Mouse (Mus musculus) forebrain, embryonic 14.5 days (tissue): ENCODE results near the gene Dnajc5. TPM values are rescaled to one million over a fixed set of nuclear protein-coding genes. Genes with fewer than 3 reads are reported as not detected.

Experiments
- ATAC-seq: fragments of 200-750 bp; cut with Nextera tagmentation; 2 replicates; pipeline ENCODE4 v1.8.0; 2017; ENCODE audit warnings: mild to moderate bottlenecking, moderate library complexity
- DNase-seq: peaks from one replicate; pipeline ENCODE4 v3.0.0-alpha.2; 2015; ENCODE audit warnings: low spot score
- H3K27ac ChIP-seq: fragments of 300-500 bp; sonication (generic); 2 replicates; pipeline ENCODE4 v1.5.1; 2014; ENCODE audit warnings: low read depth, mild to moderate bottlenecking, control low read depth, low read length, moderate library complexity
- H3K27me3 ChIP-seq: fragments of 300-500 bp; sonication (generic); replicated peaks from 2 replicates; pipeline ENCODE4 v1.6.1; 2014; ENCODE audit warnings: low read length, control low read depth, mixed read lengths; ENCODE audit not compliant: control insufficient read depth, insufficient read depth
- H3K36me3 ChIP-seq: fragments of 300-500 bp; sonication (generic); 2 replicates; pipeline ENCODE4 v1.6.1; 2014; ENCODE audit warnings: low read length, control low read depth; ENCODE audit not compliant: control insufficient read depth, insufficient read depth
- H3K4me1 ChIP-seq: fragments of 300-500 bp; sonication (generic); 2 replicates; pipeline ENCODE4 v1.6.1; 2014; ENCODE audit warnings: antibody characterized with exemption, low read length, control low read depth; ENCODE audit not compliant: control insufficient read depth, insufficient read depth
- H3K4me2 ChIP-seq: fragments of 300-500 bp; sonication (generic); 2 replicates; pipeline ENCODE4 v1.6.1; 2014; ENCODE audit warnings: mild to moderate bottlenecking, control low read depth, low read length
- H3K4me3 ChIP-seq: fragments of 300-500 bp; sonication (generic); 2 replicates; pipeline ENCODE4 v1.5.1; 2014; ENCODE audit warnings: low read depth, low read length, control low read depth
- H3K9ac ChIP-seq: fragments of 300-500 bp; sonication (generic); 2 replicates; pipeline ENCODE4 v1.6.1; 2014; ENCODE audit warnings: mild to moderate bottlenecking, low read length, control low read depth, moderate library complexity
- H3K9me3 ChIP-seq: fragments of 300-500 bp; sonication (generic); replicated peaks from 2 replicates; pipeline ENCODE4 v1.6.1; 2016; ENCODE audit warnings: low read length, control low read depth, mixed read lengths; ENCODE audit not compliant: control insufficient read depth
- WGBS: fragments of 180-500 bp; shearing (Covaris S2); extraction: QIAGEN DNeasy Blood & Tissue Kit; methylation state at CpG from one replicate; pipeline ENCODE4 v1.1.7; 2014; 5-methylcytosine and 5-hydroxymethylcytosine counted together
- polyA plus RNA-seq: library from polyadenylated mRNA; unstranded; fragments of >200 nt; fragmentation: Nextera tagmentation; extraction: Ambion mirVana; gene quantifications from 2 replicates; pipeline ENCODE4 v1.2.1, GENCODE M21; 2014

The Dnajc5 gene
- polyA plus RNA-seq, 1 experiment from 2014 or later, result 127 TPM

DNA sequence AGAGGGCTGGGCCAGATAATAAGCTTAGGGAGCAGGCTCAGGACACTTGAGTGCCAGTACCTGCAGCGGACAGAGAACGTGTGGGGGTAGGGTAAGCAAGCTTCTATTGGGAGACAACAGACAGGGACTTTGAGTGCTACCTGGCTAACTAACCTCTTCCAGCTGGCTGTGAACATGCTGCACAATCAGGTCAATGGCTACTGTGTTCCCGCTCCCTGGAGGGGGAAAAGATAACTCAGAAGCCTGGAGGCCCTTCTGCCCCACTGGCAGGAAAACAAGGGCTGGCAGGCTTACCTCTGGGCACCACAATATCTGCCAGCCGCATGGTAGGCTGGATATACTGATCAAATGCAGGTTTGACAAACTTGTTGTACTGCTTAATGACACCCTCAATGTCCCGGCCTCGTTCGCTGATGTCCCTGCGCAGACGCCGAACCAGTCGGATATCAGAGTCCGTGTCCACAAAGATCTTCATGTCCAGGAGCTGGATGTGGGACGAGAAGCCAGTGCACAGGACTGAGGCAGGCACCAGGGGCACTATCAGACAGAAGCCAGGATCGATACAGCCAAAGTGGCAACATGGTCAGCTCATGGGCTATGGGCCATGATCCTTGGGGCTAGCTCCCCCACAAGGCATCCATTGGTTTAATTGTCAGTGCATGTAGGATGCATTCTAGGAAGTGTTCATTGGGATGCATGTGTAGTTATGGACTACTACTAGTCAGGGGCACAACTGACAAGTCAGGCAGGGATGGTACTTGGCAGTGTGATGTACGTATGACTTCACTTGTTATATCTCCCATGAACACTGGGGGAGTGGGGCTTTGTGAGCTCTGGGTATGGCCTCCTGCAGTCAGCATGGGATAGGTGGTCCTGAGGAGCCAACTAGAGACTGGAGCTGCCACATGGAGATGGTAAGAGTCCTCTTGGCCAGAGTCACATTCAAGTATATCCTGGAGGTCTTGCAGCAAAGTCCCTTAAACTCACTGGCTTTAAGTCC lies 52.9 kb downstream of the Dnajc5 start:
- no peak overlapping the region for H3K9ac ChIP-seq
- H3K36me3 ChIP-seq, result peaks cover 19% of the 10 kb centered on the region; the same call in 1 of the 2 replicates
- ATAC-seq (no peak), DNase-seq (no peak)
- no peaks in the 10 kb centered on the region for H3K9me3 ChIP-seq
- H3K27ac ChIP-seq, result no peak overlapping the region
- H3K4me3 ChIP-seq, result no peak overlapping the region
- 93% methylated on average over 15 of the region's 15 CpGs for WGBS
- H3K4me2 ChIP-seq, result no peak overlapping the region
- no peaks in the 10 kb centered on the region for H3K27me3 ChIP-seq
- H3K4me1 ChIP-seq, result no peaks in the 10 kb centered on the region

DNA sequence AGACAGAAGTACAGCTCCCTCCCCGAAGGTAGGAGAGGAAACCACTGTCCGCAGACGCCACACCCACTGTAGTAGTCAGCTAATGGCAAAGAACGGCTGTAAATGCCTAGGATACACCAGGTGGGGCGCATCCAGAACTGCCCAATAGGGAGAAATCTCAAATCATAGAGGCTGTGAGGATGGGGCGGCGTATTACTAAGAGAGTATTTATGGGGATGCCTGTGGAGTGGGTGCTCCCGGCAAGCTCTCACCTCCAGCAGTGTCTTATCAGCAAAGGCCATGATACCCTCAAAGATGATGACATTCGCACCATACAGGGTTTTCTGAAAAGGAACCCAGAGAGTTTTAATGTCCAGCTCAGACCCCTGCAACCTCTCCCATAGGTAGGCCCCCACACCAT lies 53.7 kb downstream of the Dnajc5 start:
- no peak overlapping the region for H3K9ac ChIP-seq
- ATAC-seq, result no peak
- H3K9me3 ChIP-seq, result no peaks in the 10 kb centered on the region
- DNase-seq, result no peak
- WGBS, result 92% methylated on average over 9 of the region's 9 CpGs
- H3K4me2 ChIP-seq, result no peak overlapping the region
- H3K4me1 ChIP-seq, result no peaks in the 10 kb centered on the region
- no peak overlapping the region for H3K27ac ChIP-seq
- no peak overlapping the region for H3K4me3 ChIP-seq
- H3K36me3 ChIP-seq, result peaks cover 19% of the 10 kb centered on the region; the same call in 1 of the 2 replicates
- H3K27me3 ChIP-seq, result no peaks in the 10 kb centered on the region

DNA sequence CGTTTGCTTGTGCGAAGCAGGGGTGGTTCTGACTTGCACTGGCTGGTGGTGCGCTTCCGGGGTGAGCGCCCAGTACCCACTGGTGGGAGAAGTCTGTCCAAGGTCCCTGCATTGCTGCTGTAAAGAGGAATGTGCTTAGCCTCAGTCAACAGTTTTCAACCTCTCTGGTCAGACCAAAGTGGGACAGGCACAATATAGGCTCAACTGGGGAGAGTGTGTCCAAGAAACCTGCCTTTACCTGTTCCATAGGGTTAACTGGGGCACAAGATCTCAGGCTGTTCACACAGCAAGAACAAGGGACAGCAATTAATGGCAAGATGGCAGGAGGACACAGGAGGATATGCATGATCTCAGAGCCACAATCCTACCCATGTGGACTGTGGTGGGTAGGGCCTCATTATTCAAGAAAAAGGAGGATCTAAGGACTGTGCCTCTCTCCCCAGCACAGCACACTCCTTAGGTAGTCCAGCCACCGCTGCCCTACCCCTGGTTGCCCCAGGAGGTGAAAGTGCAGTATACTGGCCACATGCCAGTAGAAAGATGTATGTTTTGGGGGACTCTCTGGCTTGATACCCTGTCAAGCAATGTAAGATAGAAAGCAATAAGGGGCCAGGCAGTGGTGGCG lies 54.7 kb downstream of the Dnajc5 start:
- ATAC-seq, result no peak
- Histone ChIP-seq H3K4me1 (no peaks in the 10 kb centered on the region), H3K27ac (no peak overlapping the region), H3K27me3 (no peaks in the 10 kb centered on the region), H3K9ac (no peak overlapping the region), H3K9me3 (no peaks in the 10 kb centered on the region), H3K4me3 (no peak overlapping the region), H3K36me3 (peaks cover 19% of the 10 kb centered on the region; the same call in 1 of the 2 replicates), H3K4me2 (no peak overlapping the region)
- 85% methylated on average over 7 of the region's 7 CpGs for WGBS
- DNase-seq, result no peak

DNA sequence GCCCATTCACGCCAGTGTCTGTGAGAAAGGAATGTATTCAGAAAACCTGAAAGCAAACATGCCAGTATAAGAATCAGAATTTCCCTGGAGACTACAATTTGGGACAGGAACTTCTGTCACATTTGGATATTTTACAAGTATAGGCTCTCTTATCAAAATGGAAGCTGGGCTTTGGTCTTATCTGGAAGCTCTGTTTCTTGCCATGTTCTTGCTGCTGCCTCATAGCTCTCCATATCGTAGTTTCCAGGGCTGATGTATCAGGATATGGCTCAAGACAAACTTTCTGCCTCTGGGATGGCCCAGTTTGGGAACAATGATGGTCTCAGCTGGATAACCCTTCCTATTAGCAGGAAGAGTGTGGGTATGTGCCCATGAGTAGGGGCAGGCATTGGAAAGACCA lies 56.3 kb downstream of the Dnajc5 start:
- H3K9ac ChIP-seq, result no peak overlapping the region
- DNase-seq, result no peak
- H3K36me3 ChIP-seq, result peaks cover 17% of the 10 kb centered on the region; the same call in 1 of the 2 replicates
- H3K9me3 ChIP-seq, result no peaks in the 10 kb centered on the region
- H3K27ac ChIP-seq, result no peak overlapping the region
- WGBS, result 87% methylated on average over 2 of the region's 2 CpGs
- H3K4me2 ChIP-seq, result no peak overlapping the region
- no peak for ATAC-seq
- peaks cover 4% of the 10 kb centered on the region for H3K4me1 ChIP-seq
- H3K4me3 ChIP-seq, result no peak overlapping the region
- no peaks in the 10 kb centered on the region for H3K27me3 ChIP-seq

DNA sequence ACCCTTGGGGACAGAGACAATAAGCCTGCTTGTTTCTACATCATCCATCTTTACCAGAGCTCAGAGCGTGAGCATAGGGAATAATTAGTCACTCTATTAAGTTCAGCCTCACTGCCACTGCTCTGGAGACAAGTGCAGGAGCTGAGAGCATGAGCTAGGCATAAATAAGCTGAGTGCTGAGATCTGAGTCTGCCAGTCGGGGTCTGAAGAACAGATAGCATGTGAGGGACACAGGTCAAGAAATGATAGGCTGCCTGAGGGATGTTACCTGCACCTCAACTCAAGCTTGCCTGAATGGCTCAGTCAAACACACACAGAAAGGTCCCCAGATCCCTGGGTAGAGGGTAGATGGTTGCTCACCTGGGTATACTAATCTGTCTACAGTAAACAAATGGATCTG lies 56.8 kb downstream of the Dnajc5 start:
- H3K4me2 ChIP-seq, result no peak overlapping the region
- H3K9ac ChIP-seq, result no peak overlapping the region
- WGBS, result 81% methylated on average over 2 of the region's 2 CpGs
- ATAC-seq (no peak), DNase-seq (no peak)
- H3K9me3 ChIP-seq, result no peaks in the 10 kb centered on the region
- H3K4me1 ChIP-seq, result peaks cover 5% of the 10 kb centered on the region
- no peaks in the 10 kb centered on the region for H3K27me3 ChIP-seq
- H3K36me3 ChIP-seq, result peaks cover 12% of the 10 kb centered on the region; the same call in 1 of the 2 replicates
- no peak overlapping the region for H3K4me3 ChIP-seq
- no peak overlapping the region for H3K27ac ChIP-seq

DNA sequence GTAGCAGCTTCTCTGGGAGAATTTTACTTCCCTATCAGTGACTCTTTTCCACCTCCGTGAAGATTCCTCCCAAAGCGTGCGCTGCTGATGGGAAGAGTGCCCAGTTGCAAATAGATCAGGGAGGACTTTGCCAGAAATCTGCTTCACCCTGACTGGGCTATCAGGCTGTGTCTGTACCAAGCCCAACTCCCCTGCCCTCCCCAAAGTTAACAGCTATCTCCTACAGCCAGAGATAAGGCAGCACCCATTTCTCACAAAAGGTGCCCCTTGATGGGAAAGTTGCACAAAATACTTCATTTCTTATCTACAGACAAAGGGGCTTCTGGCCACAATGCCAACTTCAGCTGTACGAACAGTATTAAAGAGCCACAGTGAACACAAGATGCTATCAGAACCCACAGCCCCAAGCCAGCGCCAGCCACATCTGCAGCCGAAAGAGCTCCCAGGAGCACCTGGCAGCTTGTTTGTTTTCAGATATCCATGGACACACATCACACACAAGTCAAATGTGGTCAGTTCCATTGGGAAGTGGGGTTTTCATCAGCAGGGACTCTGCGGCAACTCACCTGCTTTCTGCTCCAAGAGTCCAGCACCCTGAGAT lies 57.8 kb downstream of the Dnajc5 start:
- no peak for ATAC-seq
- Histone ChIP-seq H3K4me1 (peaks cover 6% of the 10 kb centered on the region), H3K36me3 (peaks cover 8% of the 10 kb centered on the region; the same call in 1 of the 2 replicates), H3K27ac (no peak overlapping the region), H3K27me3 (no peaks in the 10 kb centered on the region), H3K4me3 (no peak overlapping the region), H3K9me3 (no peaks in the 10 kb centered on the region), H3K4me2 (no peak overlapping the region), H3K9ac (0 out of 2 replicates have a peak overlapping the region, but pooled peaks have one; percentile 8)
- 86% methylated on average over 7 of the region's 7 CpGs for WGBS
- no peak for DNase-seq

DNA sequence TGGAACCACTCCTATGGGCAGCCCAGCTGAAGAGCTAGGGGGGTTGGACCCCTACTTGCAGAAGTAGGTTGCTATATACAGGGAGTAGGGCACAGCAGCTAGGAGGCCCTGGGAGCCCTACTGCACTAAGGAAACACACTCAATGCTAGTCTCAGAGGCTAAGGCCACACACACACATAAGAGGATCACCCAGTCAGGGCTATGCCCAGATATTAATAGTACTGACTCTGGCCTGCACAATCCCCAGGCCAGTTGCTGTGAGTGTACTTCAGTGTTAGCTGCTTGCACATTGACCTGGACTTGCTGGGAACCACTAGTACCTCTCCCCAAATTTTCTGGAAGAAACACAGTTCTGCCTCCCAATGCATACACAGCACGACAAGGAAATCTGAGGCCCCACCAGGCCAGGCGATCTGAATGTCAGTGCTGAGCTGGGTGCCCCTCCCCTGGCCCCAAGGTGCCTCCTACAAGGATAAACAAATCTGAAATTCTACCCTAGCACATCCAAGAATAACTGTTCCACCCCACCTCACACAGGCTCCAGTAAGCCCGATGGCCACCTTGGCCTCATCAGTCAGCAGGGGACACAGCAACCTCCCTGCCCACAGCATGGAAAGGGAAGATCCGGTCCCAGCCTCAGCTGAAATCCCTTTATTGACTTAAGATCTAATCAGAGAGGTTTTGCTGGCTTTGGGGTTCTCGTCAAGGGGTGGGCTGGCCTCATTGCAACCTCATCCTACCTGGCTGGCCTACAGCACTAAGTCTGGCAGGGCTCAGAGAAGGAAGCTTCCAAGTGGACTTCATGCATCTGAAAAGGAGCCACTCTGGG lies 58.7 kb downstream of the Dnajc5 start:
- ATAC-seq, result no peak
- Histone ChIP-seq H3K36me3 (peaks cover 10% of the 10 kb centered on the region), H3K4me2 (no peak overlapping the region), H3K27ac (no peak overlapping the region), H3K9me3 (no peaks in the 10 kb centered on the region), H3K4me3 (no peak overlapping the region), H3K27me3 (no peaks in the 10 kb centered on the region), H3K4me1 (peaks cover 6% of the 10 kb centered on the region), H3K9ac (no peak overlapping the region)
- DNase-seq, result no peak
- 75% methylated on average over 5 of the region's 5 CpGs for WGBS

DNA sequence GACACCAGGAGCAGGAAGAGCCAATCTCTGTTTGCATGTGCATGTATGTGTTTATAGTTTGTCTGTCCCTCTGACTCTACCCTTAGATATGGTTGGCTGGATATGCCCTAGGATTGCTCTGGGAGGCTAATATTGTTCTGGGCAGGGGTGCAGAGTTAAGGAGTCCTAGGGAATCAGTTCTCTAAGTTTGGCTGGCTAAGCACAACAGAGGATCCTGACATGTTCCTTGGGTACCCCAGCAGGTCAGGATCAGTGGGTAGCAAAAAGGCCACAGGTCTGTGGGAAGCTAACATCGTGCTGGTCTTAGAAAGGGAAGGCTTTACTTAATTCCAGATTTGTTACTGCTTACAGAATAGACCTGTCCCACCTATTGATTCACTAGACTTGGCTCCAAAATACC lies 59.4 kb downstream of the Dnajc5 start:
- H3K4me1 ChIP-seq, result peaks cover 6% of the 10 kb centered on the region
- H3K27ac ChIP-seq, result no peak overlapping the region
- H3K4me2 ChIP-seq, result no peak overlapping the region
- 84% methylated on average over 1 of the region's 1 CpGs for WGBS
- no peak for DNase-seq
- ATAC-seq, result no peak
- H3K36me3 ChIP-seq, result peaks cover 17% of the 10 kb centered on the region
- H3K4me3 ChIP-seq, result no peak overlapping the region
- no peaks in the 10 kb centered on the region for H3K27me3 ChIP-seq
- no peaks in the 10 kb centered on the region for H3K9me3 ChIP-seq
- no peak overlapping the region for H3K9ac ChIP-seq
